Mouse (Mus musculus): ENCODE measurements at regions not wholly inside any gene's neighbourhood (a gene's known extent, or its start where the extent isn't known, plus 50 kb on each side); places are given as distances from the start of the nearest gene placed in this dataset.
"Not testable (repeated sequence)": the region's sequence is repeated elsewhere in the genome, so short reads cannot be mapped to it uniquely, and the experiment has no call there.

DNA sequence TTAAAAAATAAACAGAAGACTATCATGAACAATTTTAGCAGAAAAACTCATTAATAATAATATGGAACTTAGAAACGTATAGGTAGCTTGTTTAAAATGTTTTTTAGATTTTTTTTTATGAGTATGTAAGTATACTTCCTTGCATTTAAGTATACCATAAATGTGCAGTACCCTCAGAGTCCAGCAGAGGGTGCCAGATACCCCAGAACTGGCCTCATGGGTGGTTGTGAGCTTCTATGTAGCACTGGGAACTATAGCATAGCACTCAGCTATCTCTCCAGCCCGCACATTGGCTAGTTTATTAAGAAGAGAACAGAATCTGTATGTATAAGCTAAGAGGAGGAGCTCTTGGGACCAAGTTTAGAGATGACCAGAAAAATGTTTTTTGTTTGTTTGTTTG, 306.7 kb upstream of the Pdzrn3 start:
- no peak overlapping the region for H3K4me3 ChIP-seq (replicated peaks; ENCODE audit: control insufficient read depth, low read depth, low read length)
- no peaks in the 10 kb centered on the region for H3K4me1 ChIP-seq (ENCODE audit: control insufficient read depth, insufficient read depth, low read length)
- TF ChIP-seq CTCF (IDR thresholded peaks at IDR 0.05; ENCODE audit: control insufficient read depth, insufficient read depth, low read length) (0 out of 2 replicates have a peak, but pooled peaks have one; percentile 6), POLR2A (IDR thresholded peaks at IDR 0.05; ENCODE audit: borderline replicate concordance, control insufficient read depth, low read depth, low read length) (no peak)
- WGBS, result 47% methylated on average over 2 of the region's 2 CpGs
- H3K27ac ChIP-seq (ENCODE audit: control insufficient read depth, insufficient read depth, low read depth, low read length, poor library complexity), result no peak overlapping the region

DNA sequence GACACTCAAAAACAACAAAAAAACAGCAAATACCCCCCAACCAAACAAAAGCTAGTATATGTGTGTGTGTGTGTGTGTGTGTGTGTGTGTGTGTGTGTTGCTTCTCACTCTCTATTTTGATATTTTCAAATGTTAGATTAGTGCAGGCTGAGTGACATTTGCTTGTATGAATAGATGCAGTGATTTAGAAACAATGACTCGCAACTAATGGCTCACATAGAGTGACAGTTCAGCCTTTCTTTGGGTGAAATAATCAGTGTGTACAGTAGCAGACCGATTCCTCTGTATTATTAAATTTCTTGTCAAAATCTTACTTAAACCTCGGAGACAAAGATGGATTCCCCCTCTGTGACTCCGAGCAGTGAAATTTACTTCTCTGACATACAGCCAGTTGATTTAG, 297.1 kb upstream of the Pdzrn3 start:
- Histone ChIP-seq H3K4me1 (ENCODE audit: control insufficient read depth, insufficient read depth, low read length) (no peaks in the 10 kb centered on the region), H3K27ac (ENCODE audit: control insufficient read depth, insufficient read depth, low read depth, low read length, poor library complexity) (no peak overlapping the region), H3K4me3 (replicated peaks; ENCODE audit: control insufficient read depth, low read depth, low read length) (no peak overlapping the region)
- TF ChIP-seq CTCF (IDR thresholded peaks at IDR 0.05; ENCODE audit: control insufficient read depth, insufficient read depth, low read length), result no peak
- TF ChIP-seq POLR2A (IDR thresholded peaks at IDR 0.05; ENCODE audit: borderline replicate concordance, control insufficient read depth, low read depth, low read length), result no peak
- 68% methylated on average over 4 of the region's 4 CpGs for WGBS

DNA sequence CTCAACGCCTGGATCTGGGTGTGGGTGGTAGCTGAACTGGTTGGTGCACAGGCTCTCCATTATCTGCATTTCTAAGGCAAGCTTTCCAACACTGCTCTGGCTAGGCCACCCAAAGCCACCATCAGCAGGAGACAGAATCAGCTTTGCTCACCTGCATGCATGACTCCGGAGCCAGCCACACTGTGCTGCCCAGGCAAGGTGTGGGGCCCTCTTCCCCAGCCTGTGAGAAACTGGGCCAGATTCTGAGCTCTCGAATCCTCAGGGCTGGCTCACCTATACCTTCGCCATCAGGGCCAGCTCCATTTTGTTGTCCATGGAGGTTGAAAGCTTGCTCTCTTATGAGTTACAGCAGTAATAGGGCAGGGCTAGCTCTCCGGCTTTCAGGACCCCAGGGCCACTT, 293.1 kb upstream of the Pdzrn3 start:
- 57% methylated on average over 5 of the region's 5 CpGs for WGBS

DNA sequence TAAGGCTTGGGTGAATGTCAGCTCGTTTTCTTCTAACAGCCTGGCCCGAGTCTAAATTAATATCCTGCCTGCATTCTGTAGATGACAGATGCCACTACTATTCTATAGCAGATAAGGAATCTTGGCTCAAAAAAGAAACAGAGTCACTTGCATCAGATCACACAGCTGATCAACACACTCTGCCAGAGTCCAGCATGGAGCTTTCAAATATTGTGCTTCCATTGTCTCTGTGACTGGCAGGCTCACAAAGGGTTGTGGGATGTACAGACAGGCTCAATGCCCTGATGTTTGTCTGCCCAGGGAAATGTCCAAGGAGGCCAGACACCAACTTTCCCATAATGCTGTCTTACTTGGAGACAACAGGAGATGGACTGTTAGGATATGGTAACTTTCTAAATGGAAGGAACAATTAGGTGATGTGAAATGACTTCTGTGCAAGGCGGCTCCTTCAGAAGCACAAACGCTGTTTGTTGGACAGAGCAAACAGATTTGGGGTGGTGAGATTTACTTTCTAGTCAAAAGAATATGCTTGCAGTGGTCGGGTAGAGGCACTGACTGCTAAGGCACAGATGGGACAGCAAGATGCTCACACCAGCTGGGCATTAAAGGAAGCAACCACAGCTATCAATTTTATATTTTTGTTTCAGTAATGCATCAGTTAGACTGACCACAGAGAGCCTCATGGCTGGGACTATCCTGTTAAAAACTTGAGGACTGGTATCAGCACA, 291.6 kb upstream of the Pdzrn3 start:
- TF ChIP-seq CTCF (IDR thresholded peaks at IDR 0.05; ENCODE audit: control insufficient read depth, insufficient read depth, low read length), result no peak
- TF ChIP-seq POLR2A (IDR thresholded peaks at IDR 0.05; ENCODE audit: borderline replicate concordance, control insufficient read depth, low read depth, low read length), result no peak
- H3K4me1 ChIP-seq (ENCODE audit: control insufficient read depth, insufficient read depth, low read length), result no peaks in the 10 kb centered on the region

More for the DNA sequence above, 293.1 kb upstream of the Pdzrn3 start:
- H3K4me3 ChIP-seq (replicated peaks; ENCODE audit: control insufficient read depth, low read depth, low read length), result no peak overlapping the region
- TF ChIP-seq CTCF (IDR thresholded peaks at IDR 0.05; ENCODE audit: control insufficient read depth, insufficient read depth, low read length) (no peak), POLR2A (IDR thresholded peaks at IDR 0.05; ENCODE audit: borderline replicate concordance, control insufficient read depth, low read depth, low read length) (no peak)
- H3K4me1 ChIP-seq (ENCODE audit: control insufficient read depth, insufficient read depth, low read length), result no peaks in the 10 kb centered on the region
- no peak overlapping the region for H3K27ac ChIP-seq (ENCODE audit: control insufficient read depth, insufficient read depth, low read depth, low read length, poor library complexity)

DNA sequence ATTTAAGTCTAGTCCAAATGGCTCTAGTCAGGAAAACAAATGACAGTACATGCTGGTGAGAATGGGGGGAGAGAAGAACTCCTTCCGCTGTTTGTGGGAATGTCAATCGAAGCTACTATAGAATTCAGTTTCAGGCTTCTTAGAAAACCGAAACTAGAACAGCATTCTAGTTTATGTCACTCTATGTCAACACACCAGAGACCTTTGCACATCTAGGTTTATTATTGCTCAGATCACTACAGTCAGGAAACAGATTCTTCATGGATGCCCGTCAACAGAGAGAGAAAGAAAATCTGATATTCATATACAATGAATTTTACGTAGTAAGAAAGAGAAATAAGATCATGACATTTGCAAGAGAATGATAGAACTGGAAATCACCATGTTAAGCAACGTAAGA, 276.7 kb upstream of the Pdzrn3 start:
- no peak for TF ChIP-seq POLR2A (IDR thresholded peaks at IDR 0.05; ENCODE audit: borderline replicate concordance, control insufficient read depth, low read depth, low read length)
- no peak for TF ChIP-seq CTCF (IDR thresholded peaks at IDR 0.05; ENCODE audit: control insufficient read depth, insufficient read depth, low read length)
- WGBS, result 82% methylated on average over 6 of the region's 6 CpGs

More for the DNA sequence above, 291.6 kb upstream of the Pdzrn3 start:
- Histone ChIP-seq H3K4me3 (replicated peaks; ENCODE audit: control insufficient read depth, low read depth, low read length) (no peak overlapping the region), H3K27ac (ENCODE audit: control insufficient read depth, insufficient read depth, low read depth, low read length, poor library complexity) (no peak overlapping the region)
- 64% methylated on average over 5 of the region's 5 CpGs for WGBS

DNA sequence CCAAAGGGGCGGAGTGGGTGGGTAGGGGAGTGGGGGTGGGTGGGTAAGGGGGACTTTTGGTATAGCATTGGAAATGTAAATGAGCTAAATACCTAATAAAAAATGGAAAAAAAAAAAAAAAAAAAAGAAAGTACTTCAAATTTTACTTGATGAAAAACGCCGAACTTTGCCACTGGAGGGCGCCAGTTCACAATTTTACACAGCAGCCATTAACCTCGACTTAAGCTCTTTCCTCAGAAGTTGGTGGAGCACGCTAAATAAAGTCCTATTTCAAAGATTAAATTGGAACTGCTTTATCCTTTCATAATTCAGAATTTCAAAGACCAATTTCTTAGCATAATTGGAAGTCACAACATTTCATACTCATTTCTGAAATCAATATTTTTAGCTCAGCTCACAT, 272.7 kb upstream of the Pdzrn3 start:
- not testable (repeated sequence) for H3K4me1 ChIP-seq (ENCODE audit: control insufficient read depth, insufficient read depth, low read length); H3K4me3 ChIP-seq (replicated peaks; ENCODE audit: control insufficient read depth, low read depth, low read length); H3K27ac ChIP-seq (ENCODE audit: control insufficient read depth, insufficient read depth, low read depth, low read length, poor library complexity)
- 5% methylated on average over 5 of the region's 6 CpGs for WGBS

More for the DNA sequence above, 276.7 kb upstream of the Pdzrn3 start:
- Histone ChIP-seq H3K27ac (ENCODE audit: control insufficient read depth, insufficient read depth, low read depth, low read length, poor library complexity) (no peak overlapping the region), H3K4me1 (ENCODE audit: control insufficient read depth, insufficient read depth, low read length) (no peaks in the 10 kb centered on the region), H3K4me3 (replicated peaks; ENCODE audit: control insufficient read depth, low read depth, low read length) (no peak overlapping the region)

DNA sequence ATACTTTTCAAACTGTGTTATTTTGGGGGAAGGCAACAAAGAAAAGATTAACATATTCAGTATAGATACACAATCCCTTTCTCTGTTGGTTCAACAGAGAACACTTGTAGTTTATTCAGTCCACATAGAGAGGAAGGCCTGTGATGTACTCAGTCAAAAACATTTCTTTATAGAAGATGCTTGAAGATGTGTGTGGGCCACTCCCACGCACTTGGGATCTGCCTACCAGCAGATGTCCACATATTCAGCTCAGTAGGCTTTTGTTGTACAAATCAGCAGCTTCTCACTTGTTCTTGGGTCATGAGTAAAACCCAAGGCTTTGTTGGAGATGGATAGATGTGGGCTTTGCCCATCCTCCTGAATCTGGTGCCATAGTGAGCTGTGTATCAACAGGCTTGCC, 239.6 kb upstream of the Pdzrn3 start:
- no peaks in the 10 kb centered on the region for H3K4me1 ChIP-seq (ENCODE audit: control insufficient read depth, insufficient read depth, low read length)
- 60% methylated on average over 1 of the region's 1 CpGs for WGBS

DNA sequence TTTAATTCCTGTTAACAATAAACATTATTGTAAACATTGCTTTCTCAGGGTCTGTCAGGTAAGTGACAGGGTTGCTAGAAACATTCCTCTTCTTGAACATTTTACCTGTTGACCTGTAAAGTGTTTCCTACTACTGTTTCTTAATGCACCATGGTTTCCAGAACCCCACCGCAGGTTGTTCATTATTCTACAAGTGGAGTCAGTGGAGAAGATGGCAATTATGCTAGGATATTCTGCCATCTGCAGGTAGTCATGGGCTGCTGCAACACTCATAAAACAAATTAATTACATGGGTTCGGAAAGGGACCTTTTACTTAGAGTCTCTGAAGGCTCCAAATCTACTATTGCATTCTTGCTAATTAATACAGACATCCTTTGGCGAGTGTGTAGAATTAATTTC, 239.1 kb upstream of the Pdzrn3 start:
- 35% methylated on average over 3 of the region's 3 CpGs for WGBS
- Histone ChIP-seq H3K27ac (ENCODE audit: control insufficient read depth, insufficient read depth, low read depth, low read length, poor library complexity) (no peak overlapping the region), H3K4me3 (replicated peaks; ENCODE audit: control insufficient read depth, low read depth, low read length) (no peak overlapping the region), H3K4me1 (ENCODE audit: control insufficient read depth, insufficient read depth, low read length) (no peaks in the 10 kb centered on the region)
- no peak for TF ChIP-seq POLR2A (IDR thresholded peaks at IDR 0.05; ENCODE audit: borderline replicate concordance, control insufficient read depth, low read depth, low read length)
- no peak for TF ChIP-seq CTCF (IDR thresholded peaks at IDR 0.05; ENCODE audit: control insufficient read depth, insufficient read depth, low read length)

More for the DNA sequence above, 239.6 kb upstream of the Pdzrn3 start:
- TF ChIP-seq CTCF (IDR thresholded peaks at IDR 0.05; ENCODE audit: control insufficient read depth, insufficient read depth, low read length) (no peak), POLR2A (IDR thresholded peaks at IDR 0.05; ENCODE audit: borderline replicate concordance, control insufficient read depth, low read depth, low read length) (no peak)
- Histone ChIP-seq H3K4me3 (replicated peaks; ENCODE audit: control insufficient read depth, low read depth, low read length) (no peak overlapping the region), H3K27ac (ENCODE audit: control insufficient read depth, insufficient read depth, low read depth, low read length, poor library complexity) (no peak overlapping the region)

DNA sequence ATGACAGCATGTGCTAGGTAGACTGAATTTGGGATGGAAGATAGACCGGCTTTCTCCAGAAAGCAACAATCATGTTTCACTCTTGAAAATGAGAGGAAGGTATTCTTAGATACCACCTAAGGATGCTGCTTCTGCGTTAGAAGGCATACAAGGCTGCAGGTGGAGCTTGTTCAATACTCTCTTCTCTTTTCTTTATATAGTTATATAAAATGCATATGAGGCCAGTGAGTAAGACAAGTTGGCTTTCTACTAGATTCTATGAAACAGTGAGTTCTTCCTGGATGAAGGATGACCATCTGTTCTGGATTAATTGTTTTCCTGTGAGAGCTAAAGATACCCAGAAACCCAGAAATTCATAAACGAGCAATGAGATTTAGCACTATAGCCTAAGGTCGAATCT, 231.3 kb upstream of the Pdzrn3 start:
- TF ChIP-seq POLR2A (IDR thresholded peaks at IDR 0.05; ENCODE audit: borderline replicate concordance, control insufficient read depth, low read depth, low read length), result no peak
- TF ChIP-seq CTCF (IDR thresholded peaks at IDR 0.05; ENCODE audit: control insufficient read depth, insufficient read depth, low read length), result no peak
- H3K4me3 ChIP-seq (replicated peaks; ENCODE audit: control insufficient read depth, low read depth, low read length), result no peak overlapping the region
- H3K27ac ChIP-seq (ENCODE audit: control insufficient read depth, insufficient read depth, low read depth, low read length, poor library complexity), result no peak overlapping the region
- 77% methylated on average over 4 of the region's 4 CpGs for WGBS
- H3K4me1 ChIP-seq (ENCODE audit: control insufficient read depth, insufficient read depth, low read length), result no peaks in the 10 kb centered on the region
